Mouse (Mus musculus): ENCODE measurements around the gene Nt5c2.

- TF ChIP-seq POLR2A (IDR thresholded peaks at IDR 0.05; ENCODE audit: borderline replicate concordance, low read depth, low read length) (no peak), CTCF (IDR thresholded peaks at IDR 0.05; ENCODE audit: low read depth, low read length) (no peak)
Observed at GRCm38 (mm10) chr19:46960101-46961046, 54.6 kb downstream of the Nt5c2 start.
